Mouse (Mus musculus): ENCODE results near the gene Gramd4. TPM values are rescaled to one million over a fixed set of nuclear protein-coding genes. Genes with fewer than 3 reads are reported as not detected.
A peak's percentile ranks its signal among the peaks of the same experiment; 100 is the strongest.
"Not testable (repeated sequence)": the region's sequence is repeated elsewhere in the genome, so short reads cannot be mapped to it uniquely, and the experiment has no call there.

Gramd4 gene
- polyA plus RNA-seq, 1 experiment: 18.0 TPM

- TF ChIP-seq POLR2A (IDR thresholded peaks at IDR 0.05; ENCODE audit: low read depth, low read length) (no peak), CTCF (IDR thresholded peaks at IDR 0.05; ENCODE audit: borderline replicate concordance, insufficient read depth, low read length) (no peak)
- no peak overlapping the region for H3K4me3 ChIP-seq (ENCODE audit: insufficient read depth, low read length)
- H3K4me1 ChIP-seq (ENCODE audit: control insufficient read depth, insufficient read depth, low read length): no peaks in the 10 kb centered on the region
- H3K27ac ChIP-seq (ENCODE audit: insufficient read depth, low read length): no peak overlapping the region
These were observed 87.6 kb downstream of the Gramd4 start for GRCm38 (mm10) chr15:86145046-86145445.

- Histone ChIP-seq H3K4me1 (ENCODE audit: control insufficient read depth, insufficient read depth, low read length) (no peaks in the 10 kb centered on the region), H3K27ac (ENCODE audit: insufficient read depth, low read length) (no peak overlapping the region), H3K4me3 (ENCODE audit: insufficient read depth, low read length) (no peak overlapping the region)
- TF ChIP-seq POLR2A (IDR thresholded peaks at IDR 0.05; ENCODE audit: low read depth, low read length) (no peak), CTCF (IDR thresholded peaks at IDR 0.05; ENCODE audit: borderline replicate concordance, insufficient read depth, low read length) (no peak)
These were observed 89.4 kb downstream of the Gramd4 start for GRCm38 (mm10) chr15:86146922-86147321.

GRCm38 (mm10) chr15:86150593-86150992 is 93.1 kb downstream of the Gramd4 start:
- TF ChIP-seq POLR2A (IDR thresholded peaks at IDR 0.05; ENCODE audit: low read depth, low read length): no peak
- no peak for TF ChIP-seq CTCF (IDR thresholded peaks at IDR 0.05; ENCODE audit: borderline replicate concordance, insufficient read depth, low read length)
- no peaks in the 10 kb centered on the region for H3K4me1 ChIP-seq (ENCODE audit: control insufficient read depth, insufficient read depth, low read length)
- H3K4me3 ChIP-seq (ENCODE audit: insufficient read depth, low read length): no peak overlapping the region
- no peak overlapping the region for H3K27ac ChIP-seq (ENCODE audit: insufficient read depth, low read length)

GRCm38 (mm10) chr15:86153481-86153960 is 96.0 kb downstream of the Gramd4 start:
- no peak for TF ChIP-seq CTCF (IDR thresholded peaks at IDR 0.05; ENCODE audit: borderline replicate concordance, insufficient read depth, low read length)
- no peak for TF ChIP-seq POLR2A (IDR thresholded peaks at IDR 0.05; ENCODE audit: low read depth, low read length)
- Histone ChIP-seq H3K4me3 (ENCODE audit: insufficient read depth, low read length) (no peak overlapping the region), H3K4me1 (ENCODE audit: control insufficient read depth, insufficient read depth, low read length) (no peaks in the 10 kb centered on the region), H3K27ac (ENCODE audit: insufficient read depth, low read length) (no peak overlapping the region)

GRCm38 (mm10) chr15:86156492-86156891 is 99.0 kb downstream of the Gramd4 start:
- Histone ChIP-seq H3K4me1 (ENCODE audit: control insufficient read depth, insufficient read depth, low read length) (no peaks in the 10 kb centered on the region), H3K27ac (ENCODE audit: insufficient read depth, low read length) (no peak overlapping the region), H3K4me3 (ENCODE audit: insufficient read depth, low read length) (no peak overlapping the region)
- TF ChIP-seq CTCF (IDR thresholded peaks at IDR 0.05; ENCODE audit: borderline replicate concordance, insufficient read depth, low read length) (no peak), POLR2A (IDR thresholded peaks at IDR 0.05; ENCODE audit: low read depth, low read length) (no peak)

- Histone ChIP-seq H3K4me1 (ENCODE audit: control insufficient read depth, insufficient read depth, low read length) (no peaks in the 10 kb centered on the region), H3K27ac (ENCODE audit: insufficient read depth, low read length) (no peak overlapping the region), H3K4me3 (ENCODE audit: insufficient read depth, low read length) (no peak overlapping the region)
- TF ChIP-seq POLR2A (IDR thresholded peaks at IDR 0.05; ENCODE audit: low read depth, low read length): no peak
- TF ChIP-seq CTCF (IDR thresholded peaks at IDR 0.05; ENCODE audit: borderline replicate concordance, insufficient read depth, low read length): no peak
These were observed 101.6 kb downstream of the Gramd4 start for GRCm38 (mm10) chr15:86159093-86159492.

GRCm38 (mm10) chr15:86159719-86160118 is 102.2 kb downstream of the Gramd4 start:
- H3K4me1 ChIP-seq (ENCODE audit: control insufficient read depth, insufficient read depth, low read length): no peaks in the 10 kb centered on the region
- H3K4me3 ChIP-seq (ENCODE audit: insufficient read depth, low read length): no peak overlapping the region
- TF ChIP-seq CTCF (IDR thresholded peaks at IDR 0.05; ENCODE audit: borderline replicate concordance, insufficient read depth, low read length) (0 out of 2 replicates have a peak, but pooled peaks have one; percentile 17), POLR2A (IDR thresholded peaks at IDR 0.05; ENCODE audit: low read depth, low read length) (no peak)
- no peak overlapping the region for H3K27ac ChIP-seq (ENCODE audit: insufficient read depth, low read length)

- Histone ChIP-seq H3K4me1 (ENCODE audit: control insufficient read depth, insufficient read depth, low read length) (no peaks in the 10 kb centered on the region), H3K27ac (ENCODE audit: insufficient read depth, low read length) (no peak overlapping the region), H3K4me3 (ENCODE audit: insufficient read depth, low read length) (no peak overlapping the region)
- no peak for TF ChIP-seq CTCF (IDR thresholded peaks at IDR 0.05; ENCODE audit: borderline replicate concordance, insufficient read depth, low read length)
- TF ChIP-seq POLR2A (IDR thresholded peaks at IDR 0.05; ENCODE audit: low read depth, low read length): no peak
These were observed 103.4 kb downstream of the Gramd4 start for GRCm38 (mm10) chr15:86160906-86161305.

- H3K4me3 ChIP-seq (ENCODE audit: insufficient read depth, low read length); H3K27ac ChIP-seq (ENCODE audit: insufficient read depth, low read length); H3K4me1 ChIP-seq (ENCODE audit: control insufficient read depth, insufficient read depth, low read length): not testable (repeated sequence)
These were observed 104.3 kb downstream of the Gramd4 start for GRCm38 (mm10) chr15:86161800-86162199.

GRCm38 (mm10) chr15:86164718-86165345 is 107.3 kb downstream of the Gramd4 start:
- Histone ChIP-seq H3K4me3 (ENCODE audit: insufficient read depth, low read length) (no peak overlapping the region), H3K4me1 (ENCODE audit: control insufficient read depth, insufficient read depth, low read length) (peaks cover 9% of the 10 kb centered on the region), H3K27ac (ENCODE audit: insufficient read depth, low read length) (no peak overlapping the region)
- TF ChIP-seq POLR2A (IDR thresholded peaks at IDR 0.05; ENCODE audit: low read depth, low read length) (no peak), CTCF (IDR thresholded peaks at IDR 0.05; ENCODE audit: borderline replicate concordance, insufficient read depth, low read length) (no peak)

Measured in embryonic fibroblast, embryonic 13.5 days (primary cell).